Mouse (Mus musculus): ENCODE measurements around the gene Myo16.

DNA sequence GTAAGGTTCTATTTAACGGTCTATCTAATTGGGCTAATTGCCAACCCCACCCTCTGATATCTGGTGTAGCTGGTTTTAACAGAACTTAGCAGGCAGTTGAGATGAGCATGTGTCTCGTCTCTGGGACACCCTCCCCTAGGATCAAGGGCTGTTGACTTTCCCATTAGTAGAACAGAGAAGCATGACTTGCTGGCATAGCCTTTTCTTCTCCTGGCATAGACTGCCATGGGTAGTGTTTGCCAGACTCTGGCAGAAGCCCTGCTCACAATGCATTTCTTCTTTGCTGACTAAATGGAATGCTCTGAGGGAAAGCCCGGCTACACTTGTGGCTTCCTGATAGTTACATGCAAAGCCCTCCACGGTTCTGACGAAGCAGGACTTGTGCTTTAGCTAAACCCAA is 45.6 kb downstream of the Myo16 start:
- TF ChIP-seq CTCF (IDR thresholded peaks at IDR 0.05; ENCODE audit: borderline replicate concordance, control insufficient read depth, extremely low read depth, insufficient read depth, low read length, poor library complexity) (no peak), POLR2A (IDR thresholded peaks at IDR 0.05; ENCODE audit: control insufficient read depth, extremely low read depth, insufficient read depth, low read length, poor library complexity) (no peak)

Measured in thymus, adult 2 months (tissue).